Mouse (Mus musculus): Measurements from ENCODE around the gene Slc1a2. TPM values are rescaled to one million over a fixed set of nuclear protein-coding genes. Genes with fewer than 3 reads are reported as not detected.
A peak's percentile ranks its signal among the peaks of the same experiment; 100 is the strongest.

Gene Slc1a2
- polyA plus RNA-seq, 1 experiment from 2014 or later = 0.27 TPM

DNA sequence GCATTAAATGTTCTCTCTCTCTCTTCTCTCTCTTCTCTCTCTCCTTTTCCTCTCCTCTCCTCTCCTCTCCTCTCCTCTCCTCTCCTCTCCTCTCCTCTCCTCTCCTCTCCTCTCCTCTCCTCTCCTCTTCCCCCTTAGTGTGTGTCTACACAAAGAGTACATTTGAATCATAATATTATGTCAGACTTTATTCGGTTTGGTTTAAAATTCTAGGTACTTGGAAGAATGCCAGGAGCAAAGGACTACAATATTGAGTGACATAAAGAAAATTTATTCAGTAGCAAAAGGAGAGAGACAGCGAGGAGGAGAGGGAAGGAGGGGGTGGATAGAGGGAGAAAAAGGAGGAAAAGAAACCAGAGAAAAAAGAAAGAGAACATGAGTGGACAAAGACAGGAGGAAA lies 19.8 kb upstream of the Slc1a2 start:
- no peak overlapping the region for H3K4me2 ChIP-seq (replicated peaks; ENCODE audit: low read depth)
- H3K27me3 ChIP-seq (replicated peaks; ENCODE audit: control insufficient read depth, insufficient read depth, low read length) = no peaks in the 10 kb centered on the region
- 54% methylated on average over 2 of the region's 2 CpGs for WGBS
- H3K4me1 ChIP-seq (replicated peaks; ENCODE audit: control insufficient read depth, insufficient read depth, low read length) = no peaks in the 10 kb centered on the region; the same call in 1 of the 2 replicates
- no peak overlapping the region for H3K9ac ChIP-seq (ENCODE audit: low read depth, low read length)
- H3K4me3 ChIP-seq (ENCODE audit: low read depth, low read length) = no peak overlapping the region
- no peaks in the 10 kb centered on the region; the same call in 1 of the 2 replicates for H3K36me3 ChIP-seq (ENCODE audit: control insufficient read depth, insufficient read depth)
- ATAC-seq = no peak
- no peaks in the 10 kb centered on the region for H3K9me3 ChIP-seq (ENCODE audit: control insufficient read depth)
- H3K27ac ChIP-seq (ENCODE audit: low read depth, low read length) = no peak overlapping the region
- no peak for TF ChIP-seq CTCF (IDR thresholded peaks at IDR 0.05; ENCODE audit: low read depth)

DNA sequence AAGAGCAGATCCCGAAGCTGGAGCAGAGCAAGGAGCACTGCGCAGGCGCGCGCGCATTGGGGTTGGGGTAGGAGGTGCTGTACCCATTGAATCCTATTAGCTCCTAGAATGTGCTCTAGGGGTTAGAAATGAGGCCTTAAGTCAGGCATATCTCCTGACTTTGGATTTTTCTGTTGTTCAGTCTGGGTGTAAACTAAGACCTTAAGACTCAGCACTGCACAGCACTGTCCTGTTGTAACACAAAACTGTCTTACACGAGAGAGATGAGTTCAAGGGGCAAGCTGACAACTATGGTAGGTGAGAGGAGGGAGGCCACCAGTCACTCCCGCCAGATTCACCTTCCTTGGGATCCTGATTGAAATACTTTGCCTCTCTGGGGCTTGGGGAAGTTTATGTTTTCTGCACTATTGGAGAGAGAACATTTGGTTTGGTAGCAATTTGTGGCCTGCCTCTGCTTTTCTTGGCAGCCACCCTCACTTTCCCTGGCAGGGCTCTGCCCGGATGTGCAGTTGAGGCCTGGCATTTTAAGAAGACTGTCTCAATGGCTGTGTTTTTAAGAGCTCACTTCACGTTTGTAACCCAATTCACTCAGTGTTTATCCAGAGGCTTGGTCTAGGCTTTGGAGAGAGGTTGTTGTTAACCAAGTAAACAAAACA lies 9.5 kb upstream of the Slc1a2 start:
- no peak for ATAC-seq
- Histone ChIP-seq H3K4me3 (ENCODE audit: low read depth, low read length) (no peak overlapping the region), H3K4me1 (replicated peaks; ENCODE audit: control insufficient read depth, insufficient read depth, low read length) (no peaks in the 10 kb centered on the region), H3K9ac (ENCODE audit: low read depth, low read length) (no peak overlapping the region), H3K9me3 (ENCODE audit: control insufficient read depth) (no peaks in the 10 kb centered on the region), H3K27me3 (replicated peaks; ENCODE audit: control insufficient read depth, insufficient read depth, low read length) (no peaks in the 10 kb centered on the region), H3K27ac (ENCODE audit: low read depth, low read length) (no peak overlapping the region), H3K36me3 (ENCODE audit: control insufficient read depth, insufficient read depth) (no peaks in the 10 kb centered on the region), H3K4me2 (replicated peaks; ENCODE audit: low read depth) (no peak overlapping the region)
- 81% methylated on average over 10 of the region's 10 CpGs for WGBS
- TF ChIP-seq CTCF (IDR thresholded peaks at IDR 0.05; ENCODE audit: low read depth) = no peak

DNA sequence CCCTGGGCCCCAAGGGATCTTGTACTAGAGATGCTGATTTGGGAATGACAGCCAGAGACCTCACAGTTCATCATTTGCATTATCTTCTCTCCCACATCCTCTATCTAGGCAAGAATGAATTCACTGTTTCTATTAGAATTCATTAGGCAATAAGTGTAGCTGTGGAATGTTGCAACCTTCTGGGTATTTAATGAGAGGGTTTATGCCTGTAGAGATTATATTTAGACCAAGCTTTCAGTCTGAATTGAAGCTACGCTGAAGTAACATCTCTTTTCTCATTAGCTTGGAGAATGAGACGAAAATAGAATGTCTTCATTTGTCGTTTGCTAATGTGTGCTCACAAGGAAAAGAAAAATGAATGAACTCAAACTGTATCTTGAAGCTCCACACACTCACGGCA lies 8.1 kb upstream of the Slc1a2 start:
- no peak overlapping the region for H3K27ac ChIP-seq (ENCODE audit: low read depth, low read length)
- no peak for TF ChIP-seq CTCF (IDR thresholded peaks at IDR 0.05; ENCODE audit: low read depth)
- WGBS = 80% methylated on average over 4 of the region's 4 CpGs
- no peak for ATAC-seq
- H3K4me3 ChIP-seq (ENCODE audit: low read depth, low read length) = no peak overlapping the region
- no peaks in the 10 kb centered on the region for H3K27me3 ChIP-seq (replicated peaks; ENCODE audit: control insufficient read depth, insufficient read depth, low read length)
- H3K4me2 ChIP-seq (replicated peaks; ENCODE audit: low read depth) = no peak overlapping the region
- H3K36me3 ChIP-seq (ENCODE audit: control insufficient read depth, insufficient read depth) = no peaks in the 10 kb centered on the region
- H3K9ac ChIP-seq (ENCODE audit: low read depth, low read length) = no peak overlapping the region
- H3K4me1 ChIP-seq (replicated peaks; ENCODE audit: control insufficient read depth, insufficient read depth, low read length) = no peaks in the 10 kb centered on the region
- H3K9me3 ChIP-seq (ENCODE audit: control insufficient read depth) = no peaks in the 10 kb centered on the region

DNA sequence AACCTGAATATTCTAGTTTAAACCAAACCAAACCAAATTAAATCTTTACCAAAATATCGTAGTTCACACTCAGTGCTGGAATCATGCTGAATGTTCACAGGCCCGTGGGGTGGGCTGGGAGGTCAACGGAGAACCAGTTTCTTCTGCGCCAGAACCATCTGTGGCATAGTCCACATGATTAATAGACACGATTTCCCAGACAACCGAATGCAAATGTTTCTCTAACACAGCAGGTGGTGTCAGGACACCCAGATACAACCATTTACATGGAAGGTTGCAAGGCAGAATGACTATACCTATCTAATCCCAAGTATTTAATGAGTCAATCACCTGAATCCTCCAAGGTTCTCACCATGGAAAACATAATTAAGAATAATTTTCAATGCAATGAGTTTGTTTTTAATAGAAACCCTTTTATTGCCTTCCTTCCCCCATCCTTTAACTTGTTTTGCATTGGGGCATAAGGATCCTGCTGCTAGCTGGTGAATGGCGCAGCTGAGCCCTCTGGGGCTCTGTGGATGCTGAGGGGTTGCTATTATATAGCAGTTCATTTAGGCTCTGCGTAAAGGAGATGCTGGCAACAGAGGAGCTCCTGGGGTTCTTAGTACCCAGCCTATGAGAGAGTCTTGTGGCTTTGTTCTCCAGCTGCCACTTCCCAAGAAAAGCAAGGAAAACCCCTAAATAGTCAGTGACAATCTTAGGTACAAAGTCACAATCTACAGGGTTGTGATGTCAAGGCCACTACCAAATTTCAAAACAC lies 2.3 kb upstream of the Slc1a2 start:
- peaks cover 33% of the 10 kb centered on the region for H3K27me3 ChIP-seq (replicated peaks; ENCODE audit: control insufficient read depth, insufficient read depth, low read length)
- no peaks in the 10 kb centered on the region for H3K4me1 ChIP-seq (replicated peaks; ENCODE audit: control insufficient read depth, insufficient read depth, low read length)

DNA sequence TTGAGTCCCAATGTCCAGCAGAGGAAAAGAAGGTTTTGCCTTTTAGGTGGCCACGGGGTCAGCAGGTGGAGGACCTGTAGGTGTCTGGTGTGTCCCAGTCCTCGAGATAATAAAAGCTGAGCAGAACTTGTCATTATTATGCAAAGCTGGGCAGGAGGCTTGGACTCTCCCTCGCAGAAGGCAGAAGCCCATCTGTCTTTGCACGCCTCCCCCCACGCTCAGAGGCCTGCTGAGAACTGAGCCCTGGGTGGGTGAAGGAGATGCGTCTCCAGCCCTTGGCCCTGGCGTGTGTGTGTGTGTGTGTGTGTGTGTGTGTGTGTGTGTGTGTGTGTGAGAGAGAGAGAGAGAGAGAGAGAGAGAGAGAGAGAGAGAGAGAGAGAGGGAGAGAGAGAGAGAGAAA lies 733 bp upstream of the Slc1a2 start:
- Histone ChIP-seq H3K36me3 (ENCODE audit: control insufficient read depth, insufficient read depth) (no peaks in the 10 kb centered on the region), H3K27me3 (replicated peaks; ENCODE audit: control insufficient read depth, insufficient read depth, low read length) (peaks cover 33% of the 10 kb centered on the region), H3K4me1 (replicated peaks; ENCODE audit: control insufficient read depth, insufficient read depth, low read length) (no peaks in the 10 kb centered on the region), H3K4me2 (replicated peaks; ENCODE audit: low read depth) (no peak overlapping the region), H3K9ac (ENCODE audit: low read depth, low read length) (no peak overlapping the region), H3K4me3 (ENCODE audit: low read depth, low read length) (no peak overlapping the region), H3K9me3 (ENCODE audit: control insufficient read depth) (no peaks in the 10 kb centered on the region), H3K27ac (ENCODE audit: low read depth, low read length) (no peak overlapping the region)
- TF ChIP-seq CTCF (IDR thresholded peaks at IDR 0.05; ENCODE audit: low read depth) = no peak
- 37% methylated on average over 7 of the region's 7 CpGs for WGBS
- ATAC-seq = no peak

More for the DNA sequence above, 2.3 kb upstream of the Slc1a2 start:
- 76% methylated on average over 8 of the region's 8 CpGs for WGBS
- no peak for TF ChIP-seq CTCF (IDR thresholded peaks at IDR 0.05; ENCODE audit: low read depth)
- Histone ChIP-seq H3K4me3 (ENCODE audit: low read depth, low read length) (no peak overlapping the region), H3K9ac (ENCODE audit: low read depth, low read length) (no peak overlapping the region), H3K4me2 (replicated peaks; ENCODE audit: low read depth) (no peak overlapping the region), H3K27ac (ENCODE audit: low read depth, low read length) (no peak overlapping the region), H3K36me3 (ENCODE audit: control insufficient read depth, insufficient read depth) (no peaks in the 10 kb centered on the region), H3K9me3 (ENCODE audit: control insufficient read depth) (no peaks in the 10 kb centered on the region)
- ATAC-seq = no peak

DNA sequence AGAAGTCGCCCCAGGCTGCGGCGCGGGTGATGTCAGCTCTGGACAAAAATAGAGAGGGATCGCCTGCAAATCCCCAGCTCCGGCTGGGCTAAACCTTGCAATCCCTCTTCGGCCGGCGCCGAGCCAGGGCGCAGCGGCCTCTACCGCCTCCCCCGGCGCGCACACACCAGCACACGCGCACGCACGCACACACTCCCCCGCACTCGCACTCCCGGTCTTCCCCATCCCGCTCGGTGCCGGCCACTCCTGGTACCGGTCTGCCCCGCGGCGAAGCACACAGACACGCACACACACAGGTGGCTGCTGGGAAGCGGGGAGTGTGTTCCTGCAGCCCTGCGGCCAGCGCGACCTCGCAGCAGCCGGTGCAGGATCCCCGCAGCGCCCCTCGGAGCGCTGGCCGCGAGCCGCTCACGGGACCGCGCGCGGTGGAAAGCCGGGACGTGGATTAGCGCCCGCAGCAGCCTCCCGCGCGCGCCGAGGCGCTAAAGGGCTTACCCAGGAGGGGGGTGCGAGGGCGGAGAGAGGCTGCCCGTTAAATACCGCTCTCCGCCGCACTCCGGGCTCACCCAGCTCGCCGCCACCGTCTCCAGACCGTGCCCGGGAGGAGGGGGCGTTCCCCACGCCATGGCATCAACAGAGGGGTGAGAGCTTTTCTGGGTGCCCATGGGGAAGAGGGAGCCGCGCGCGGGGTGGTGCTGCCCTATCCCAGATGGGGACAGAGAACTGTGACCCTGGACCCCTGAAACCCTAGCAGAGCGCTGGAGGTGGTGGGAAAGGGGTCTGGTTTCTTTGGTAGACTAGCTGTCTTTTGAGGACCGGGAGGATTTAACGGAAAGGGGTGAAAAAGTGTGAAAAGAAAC lies 432 bp downstream of the Slc1a2 start:
- peak overlapping the region; percentile 91 for H3K4me2 ChIP-seq (replicated peaks; ENCODE audit: low read depth)
- H3K36me3 ChIP-seq (ENCODE audit: control insufficient read depth, insufficient read depth) = no peaks in the 10 kb centered on the region
- under 1% methylated on average over 78 of the region's 80 CpGs for WGBS
- peak; percentile 41; the same call in 1 of the 2 replicates for ATAC-seq
- peaks cover 33% of the 10 kb centered on the region for H3K27me3 ChIP-seq (replicated peaks; ENCODE audit: control insufficient read depth, insufficient read depth, low read length)
- peak overlapping the region; percentile 60 for H3K4me3 ChIP-seq (ENCODE audit: low read depth, low read length)
- no peak overlapping the region for H3K27ac ChIP-seq (ENCODE audit: low read depth, low read length)
- no peaks in the 10 kb centered on the region for H3K4me1 ChIP-seq (replicated peaks; ENCODE audit: control insufficient read depth, insufficient read depth, low read length)
- H3K9ac ChIP-seq (ENCODE audit: low read depth, low read length) = no peak overlapping the region
- H3K9me3 ChIP-seq (ENCODE audit: control insufficient read depth) = no peaks in the 10 kb centered on the region
- TF ChIP-seq CTCF (IDR thresholded peaks at IDR 0.05; ENCODE audit: low read depth) = peak; percentile 58
